Mouse (Mus musculus): ENCODE results near the gene Pcdh8.

Pcdh8 gene

GRCm38 (mm10) chr14:79754157-79754556 lies 17.0 kb downstream of the Pcdh8 start:
- DNase-seq (ENCODE audit: low spot score) = no peak

- DNase-seq (ENCODE audit: low spot score) = no peak
Measured at GRCm38 (mm10) chr14:79753733-79754132, 17.4 kb downstream of the Pcdh8 start.

- DNase-seq (ENCODE audit: low spot score) = no peak
Measured at GRCm38 (mm10) chr14:79740515-79740914, 30.6 kb downstream of the Pcdh8 start.

GRCm38 (mm10) chr14:79738441-79738840 lies 32.7 kb downstream of the Pcdh8 start:
- no peak for DNase-seq (ENCODE audit: low spot score)

GRCm38 (mm10) chr14:79737642-79738379 lies 33.3 kb downstream of the Pcdh8 start:
- DNase-seq (ENCODE audit: low spot score) = no peak

GRCm38 (mm10) chr14:79736781-79737180 lies 34.3 kb downstream of the Pcdh8 start:
- no peak for DNase-seq (ENCODE audit: low spot score)

GRCm38 (mm10) chr14:79733501-79733900 lies 37.6 kb downstream of the Pcdh8 start:
- DNase-seq (ENCODE audit: low spot score) = no peak

GRCm38 (mm10) chr14:79728811-79729210 lies 42.3 kb downstream of the Pcdh8 start:
- no peak for DNase-seq (ENCODE audit: low spot score)

- no peak for DNase-seq (ENCODE audit: low spot score)
Measured at GRCm38 (mm10) chr14:79724002-79724681, 47.0 kb downstream of the Pcdh8 start.

- no peak for DNase-seq (ENCODE audit: low spot score)
Measured at GRCm38 (mm10) chr14:79722228-79722627, 48.9 kb downstream of the Pcdh8 start.

Data from lung, postnatal 25 days (tissue).